Mouse (Mus musculus) olfactory bulb, adult 2 months (tissue): ENCODE measurements around the gene Lrsam1.

ENCODE experiments used
- CTCF ChIP-seq: fragments of 200-500 bp; IDR thresholded peaks from 2 replicates; pipeline ENCODE4 v1.5.1; 2012; ENCODE audit warnings: low read depth, mild to moderate bottlenecking, low read length, moderate library complexity; ENCODE audit not compliant: insufficient read depth
- POLR2A ChIP-seq: fragments of 200-500 bp; IDR thresholded peaks from 2 replicates; pipeline ENCODE4 v1.6.1; 2012; ENCODE audit warnings: mild to moderate bottlenecking, low read depth, low read length, moderate library complexity; ENCODE audit not compliant: insufficient read depth

DNA sequence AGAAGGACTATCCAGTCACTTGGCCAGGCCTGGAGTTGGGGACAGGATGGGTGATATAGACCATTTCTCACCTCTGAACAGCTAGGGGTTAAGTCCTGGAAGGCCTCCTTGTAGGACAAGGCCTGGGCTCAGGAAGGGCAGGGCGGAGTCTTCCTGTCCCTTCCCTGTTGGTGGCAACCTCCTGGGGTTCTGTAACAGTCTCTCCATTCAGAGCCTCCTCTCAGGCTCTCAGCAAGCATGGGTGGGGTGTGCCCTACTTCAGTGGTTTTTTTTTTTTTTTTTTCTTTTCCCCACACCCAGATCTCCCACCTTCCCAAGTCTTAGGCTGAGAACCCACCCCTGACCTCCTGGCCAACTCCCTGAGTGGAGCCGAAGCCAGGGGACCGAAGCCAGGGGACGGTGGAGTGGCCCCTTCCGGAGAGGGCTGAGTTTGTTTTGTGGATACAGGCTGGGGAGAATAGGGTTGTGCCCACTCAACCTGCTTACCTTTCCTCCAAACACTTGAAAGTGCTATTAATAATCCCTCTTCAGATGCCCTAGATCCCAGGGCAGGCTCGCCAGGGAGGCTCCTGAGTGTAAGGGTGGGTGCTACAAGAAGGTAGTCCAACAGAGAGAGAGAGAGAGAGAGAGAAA, 83.5 kb downstream of the Lrsam1 start:
- no peak for TF ChIP-seq CTCF
- TF ChIP-seq POLR2A = no peak
